Mouse (Mus musculus) adrenal gland, postnatal 0 days (tissue): ENCODE data around the gene Slc4a4. TPM values are rescaled to one million over a fixed set of nuclear protein-coding genes. Genes with fewer than 3 reads are reported as not detected.

Experiments
- polyA plus RNA-seq: library from polyadenylated mRNA; unstranded; fragments of >200 nt; fragmentation: Nextera tagmentation; extraction: Ambion mirVana; gene quantifications from 2 replicates; pipeline ENCODE4 v1.2.1, GENCODE M21; 2015

Slc4a4 gene
- polyA plus RNA-seq: 3.4 and 5.2 TPM in 2 replicates

GRCm38 (mm10) chr5:88886668-88887555, at the start of gene Slc4a4:
TSS of gene Slc4a4 (plus strand) at chr5:88886818.

Other genes starting within 250 kb of the Slc4a4 start
- gene Grsf1, start 210.6 kb upstream of the Slc4a4 start, polyA plus RNA-seq: 49.0 and 72.3 TPM in 2 replicates
- 3.4 and 6.6 TPM in 2 replicates for gene Mob1b, start 166.0 kb upstream of the Slc4a4 start, polyA plus RNA-seq
- 14.7 and 16.3 TPM in 2 replicates for gene Dck, start 121.8 kb upstream of the Slc4a4 start, polyA plus RNA-seq